Mouse (Mus musculus) cerebellum, adult 2 months (tissue): ENCODE results near the gene Eef1akmt2. TPM values are rescaled to one million over a fixed set of nuclear protein-coding genes. Genes with fewer than 3 reads are reported as not detected.

ENCODE experiments used
- DNase-seq, 2 experiments: peaks; one replicate each; pipeline ENCODE4 v3.0.0; 2021
- H3K27ac ChIP-seq: fragments of 200-500 bp; 2 replicates; pipeline ENCODE4 v1.5.1; 2012; ENCODE audit warnings: low read length, control low read depth, inconsistent platforms; ENCODE audit not compliant: insufficient read depth
- H3K27me3 ChIP-seq: fragments of 200-500 bp; 2 replicates; pipeline ENCODE4 v1.6.1; 2012; ENCODE audit warnings: inconsistent platforms, mild to moderate bottlenecking, low read length, moderate library complexity; ENCODE audit not compliant: control insufficient read depth, insufficient read depth
- H3K4me1 ChIP-seq: fragments of 200-500 bp; 2 replicates; pipeline ENCODE4 v1.6.1; 2011; ENCODE audit warnings: low read length; ENCODE audit not compliant: control insufficient read depth, insufficient read depth
- H3K4me3 ChIP-seq: fragments of 200-500 bp; replicated peaks from 2 replicates; pipeline ENCODE3; 2011; ENCODE audit warnings: mild to moderate bottlenecking, low read depth, low read length, control low read depth; ENCODE audit not compliant: insufficient read depth
- CTCF ChIP-seq: fragments of 200-500 bp; IDR thresholded peaks from 2 replicates; pipeline ENCODE4 v1.5.1; 2011; ENCODE audit warnings: low read depth, mild to moderate bottlenecking, control low read depth, low read length, moderate library complexity, borderline replicate concordance; ENCODE audit not compliant: insufficient read depth
- POLR2A ChIP-seq: fragments of 200-500 bp; IDR thresholded peaks from 2 replicates; pipeline ENCODE4 v1.6.1; 2011; ENCODE audit warnings: low read length, control low read depth, borderline replicate concordance; ENCODE audit not compliant: insufficient read depth
- WGBS: fragments of 180-500 bp; shearing (Covaris S2); methylation state at CpG from one replicate; pipeline ENCODE4 v1.1.7; 2018; 5-methylcytosine and 5-hydroxymethylcytosine counted together
- polyA plus RNA-seq: library from polyadenylated mRNA; depleted of rRNA; stranded (reverse); fragments of >200 nt; gene quantifications from 2 replicates; pipeline ENCODE4 v1.2.3, GENCODE M21; 2012; rRNA removed

Gene Eef1akmt2
- polyA plus RNA-seq = 44.7 and 46.3 TPM in 2 replicates

- WGBS = under 1% methylated on average over 37 of the region's 37 CpGs
- TF ChIP-seq CTCF (peak; percentile 31; the same call in 1 of the 2 replicates), POLR2A (peak; percentile 72)
- Histone ChIP-seq H3K4me1 (no peaks in the 10 kb centered on the region), H3K4me3 (peak within 1 kb of the TSS; percentile 77), H3K27ac (peak within 1 kb of the TSS; percentile 88), H3K27me3 (no peaks in the 10 kb centered on the region)
- DNase-seq = peak; percentile 88 to 90
Measured at GRCm38 (mm10) chr7:132852173-132852844, at the start of gene Eef1akmt2. TSS of gene Eef1akmt2 (minus strand) at chr7:132852673.

GRCm38 (mm10) chr7:132900826-132901531 lies 48.5 kb upstream of the Eef1akmt2 start:
- no peak for DNase-seq
- no peak overlapping the region for H3K27ac ChIP-seq
- H3K27me3 ChIP-seq = no peaks in the 10 kb centered on the region
- peaks cover 7% of the 10 kb centered on the region; the same call in 1 of the 2 replicates for H3K4me1 ChIP-seq
- TF ChIP-seq CTCF (no peak), POLR2A (no peak)
- no peak overlapping the region for H3K4me3 ChIP-seq
- WGBS = 64% methylated on average over 2 of the region's 2 CpGs

GRCm38 (mm10) chr7:132898234-132898633 lies 45.8 kb upstream of the Eef1akmt2 start:
- TF ChIP-seq POLR2A (no peak), CTCF (peak; percentile 52; the same call in 1 of the 2 replicates)

GRCm38 (mm10) chr7:132897258-132897657 lies 44.8 kb upstream of the Eef1akmt2 start:
- no peak for DNase-seq
- TF ChIP-seq CTCF (peak; percentile 21; the same call in 1 of the 2 replicates), POLR2A (no peak)
- Histone ChIP-seq H3K4me3 (no peak overlapping the region), H3K4me1 (peaks cover 27% of the 10 kb centered on the region), H3K27me3 (no peaks in the 10 kb centered on the region), H3K27ac (no peak overlapping the region)
- 93% methylated on average over 10 of the region's 10 CpGs for WGBS

More at GRCm38 (mm10) chr7:132898234-132898633, 45.8 kb upstream of the Eef1akmt2 start:
- no peak overlapping the region for H3K4me3 ChIP-seq
- WGBS = 89% methylated on average over 2 of the region's 2 CpGs
- peaks cover 18% of the 10 kb centered on the region for H3K4me1 ChIP-seq
- no peak for DNase-seq
- H3K27ac ChIP-seq = no peak overlapping the region
- no peaks in the 10 kb centered on the region for H3K27me3 ChIP-seq

GRCm38 (mm10) chr7:132896206-132896815 lies 43.8 kb upstream of the Eef1akmt2 start:
- peak; percentile 42 to 53 for DNase-seq
- WGBS = 37% methylated on average over 9 of the region's 9 CpGs
- TF ChIP-seq POLR2A (no peak), CTCF (no peak)
- H3K27me3 ChIP-seq = no peaks in the 10 kb centered on the region
- peak overlapping the region; percentile 89 for H3K27ac ChIP-seq
- H3K4me1 ChIP-seq = peaks cover 36% of the 10 kb centered on the region
- H3K4me3 ChIP-seq = no peak overlapping the region

GRCm38 (mm10) chr7:132894841-132895555 lies 42.5 kb upstream of the Eef1akmt2 start:
- TF ChIP-seq POLR2A (no peak), CTCF (no peak)
- Histone ChIP-seq H3K4me3 (no peak overlapping the region), H3K4me1 (peaks cover 48% of the 10 kb centered on the region), H3K27me3 (no peaks in the 10 kb centered on the region), H3K27ac (peak overlapping the region; percentile 89)
- DNase-seq = peak; percentile 74 to 87
- WGBS = 11% methylated on average over 7 of the region's 7 CpGs

- peaks cover 48% of the 10 kb centered on the region for H3K4me1 ChIP-seq
- H3K4me3 ChIP-seq = no peak overlapping the region
- peak overlapping the region; percentile 98; the same call in 1 of the 2 replicates for H3K27ac ChIP-seq
- H3K27me3 ChIP-seq = no peaks in the 10 kb centered on the region
- no peak for DNase-seq
- TF ChIP-seq POLR2A = no peak
- no peak for TF ChIP-seq CTCF
- WGBS = 73% methylated on average over 1 of the region's 1 CpGs
Measured at GRCm38 (mm10) chr7:132893336-132893735, 40.9 kb upstream of the Eef1akmt2 start.
